Mouse (Mus musculus) hindbrain, embryonic 10.5 days (tissue): Measurements from ENCODE around the gene Hnrnpab. TPM values are rescaled to one million over a fixed set of nuclear protein-coding genes. Genes with fewer than 3 reads are reported as not detected.
A peak's percentile ranks its signal among the peaks of the same experiment; 100 is the strongest.

Experiments used
- DNase-seq: peaks from one replicate; pipeline ENCODE4 v3.0.0-alpha.2; 2017; ENCODE audit warnings: low spot score
- H3K27ac ChIP-seq: fragments of 300-500 bp; sonication (generic); 2 replicates; pipeline ENCODE4 v1.5.1; 2016; ENCODE audit warnings: mild to moderate bottlenecking, moderate library complexity
- H3K27me3 ChIP-seq: fragments of 300-500 bp; sonication (generic); 2 replicates; pipeline ENCODE4 v1.6.1; 2016; ENCODE audit warnings: mild to moderate bottlenecking; ENCODE audit not compliant: poor library complexity, insufficient read depth, severe bottlenecking
- H3K36me3 ChIP-seq: fragments of 300-500 bp; sonication (generic); 2 replicates; pipeline ENCODE4 v1.6.1; 2016; ENCODE audit warnings: mild to moderate bottlenecking, moderate library complexity
- H3K4me1 ChIP-seq: fragments of 300-500 bp; sonication (generic); replicated peaks from 2 replicates; pipeline ENCODE4 v1.6.1; 2016; ENCODE audit warnings: mild to moderate bottlenecking
- H3K4me3 ChIP-seq: fragments of 300-500 bp; sonication (generic); 2 replicates; pipeline ENCODE4 v1.5.1; 2016; ENCODE audit warnings: mild to moderate bottlenecking, moderate library complexity
- H3K9me3 ChIP-seq: fragments of 300-500 bp; sonication (generic); 2 replicates; pipeline ENCODE4 v1.6.1; 2016; ENCODE audit warnings: mild to moderate bottlenecking, moderate library complexity
- WGBS: fragments of 180-500 bp; shearing (Covaris S2); methylation state at CpG from one replicate; pipeline ENCODE4 v1.1.7; 2016; 5-methylcytosine and 5-hydroxymethylcytosine counted together
- polyA plus RNA-seq: library from polyadenylated mRNA; unstranded; fragments of >200 nt; fragmentation: Nextera tagmentation; extraction: Ambion mirVana; gene quantifications from 2 replicates; pipeline ENCODE4 v1.2.1, GENCODE M21; 2016

Hnrnpab gene
- polyA plus RNA-seq, 1 experiment from 2014 or later, result 607 TPM

DNA sequence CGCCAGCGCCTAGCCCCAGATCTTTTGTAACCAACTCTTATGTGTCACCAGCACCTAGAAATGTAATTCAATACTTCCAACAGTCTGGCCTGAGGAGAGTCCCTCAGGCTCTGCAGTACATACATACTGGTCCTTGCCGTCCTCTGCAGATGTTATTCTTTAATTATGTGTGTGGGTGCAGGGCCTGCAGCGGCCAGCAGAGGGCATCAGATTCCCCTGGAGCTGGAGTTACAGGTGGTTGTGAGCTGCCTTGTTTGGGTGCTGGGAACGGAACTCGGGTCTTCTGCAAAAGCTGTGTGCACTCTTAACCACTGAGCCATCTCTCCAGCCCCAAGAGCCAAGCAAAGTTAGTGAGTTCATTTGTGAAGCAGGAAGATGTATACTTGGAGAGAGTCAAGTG is 40.7 kb downstream of the Hnrnpab start:
- Histone ChIP-seq H3K27me3 (no peaks in the 10 kb centered on the region), H3K27ac (no peak overlapping the region), H3K4me3 (no peak overlapping the region), H3K4me1 (peaks cover 10% of the 10 kb centered on the region; the same call in 1 of the 2 replicates), H3K9me3 (peaks cover 5% of the 10 kb centered on the region), H3K36me3 (0 out of 2 replicates have a peak, but pooled peaks cover 4% of the 10 kb centered on the region)
- 90% methylated on average over 6 of the region's 6 CpGs for WGBS
- DNase-seq, result no peak

GRCm38 (mm10) chr11:51565062-51565461 is 41.6 kb downstream of the Hnrnpab start:
- H3K9me3 ChIP-seq, result peaks cover 5% of the 10 kb centered on the region
- no peak overlapping the region for H3K27ac ChIP-seq
- H3K27me3 ChIP-seq, result no peaks in the 10 kb centered on the region
- peaks cover 9% of the 10 kb centered on the region; the same call in 1 of the 2 replicates for H3K4me1 ChIP-seq
- H3K36me3 ChIP-seq, result 0 out of 2 replicates have a peak, but pooled peaks cover 4% of the 10 kb centered on the region
- no peak for DNase-seq
- 43% methylated on average over 3 of the region's 3 CpGs for WGBS
- H3K4me3 ChIP-seq, result no peak overlapping the region

DNA sequence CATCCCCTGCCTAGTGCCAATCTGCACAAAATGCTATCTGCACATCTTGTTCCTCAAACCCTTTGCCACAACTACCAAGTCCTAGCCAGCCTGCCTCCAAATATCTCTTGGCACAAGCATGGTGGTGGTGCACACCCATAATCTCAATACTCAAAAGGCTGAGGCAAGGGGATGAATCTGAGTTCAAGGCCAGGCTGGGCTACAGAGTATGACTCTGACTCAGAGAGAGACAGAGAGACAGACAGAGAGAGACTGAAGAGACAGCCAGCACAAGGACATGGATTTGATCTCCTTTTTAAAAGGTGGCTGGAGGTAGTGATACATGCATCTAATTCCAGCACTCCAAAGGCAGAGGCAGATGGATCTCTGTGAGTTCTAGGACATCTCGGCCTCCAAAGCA is 43.4 kb downstream of the Hnrnpab start:
- 79% methylated on average over 1 of the region's 1 CpGs for WGBS

GRCm38 (mm10) chr11:51555066-51555465 is 51.6 kb downstream of the Hnrnpab start:
- no peak for DNase-seq
- Histone ChIP-seq H3K27me3 (no peaks in the 10 kb centered on the region), H3K9me3 (no peaks in the 10 kb centered on the region), H3K36me3 (no peaks in the 10 kb centered on the region), H3K4me3 (no peak overlapping the region), H3K27ac (no peak overlapping the region), H3K4me1 (peaks cover 17% of the 10 kb centered on the region; the same call in 1 of the 2 replicates)
- 71% methylated on average over 2 of the region's 2 CpGs for WGBS

More for the DNA sequence above, 43.4 kb downstream of the Hnrnpab start:
- H3K27me3 ChIP-seq, result no peaks in the 10 kb centered on the region
- no peak overlapping the region for H3K27ac ChIP-seq
- peaks cover 9% of the 10 kb centered on the region; the same call in 1 of the 2 replicates for H3K4me1 ChIP-seq
- peaks cover 5% of the 10 kb centered on the region for H3K9me3 ChIP-seq
- no peak for DNase-seq
- 0 out of 2 replicates have a peak, but pooled peaks cover 4% of the 10 kb centered on the region for H3K36me3 ChIP-seq
- H3K4me3 ChIP-seq, result no peak overlapping the region

DNA sequence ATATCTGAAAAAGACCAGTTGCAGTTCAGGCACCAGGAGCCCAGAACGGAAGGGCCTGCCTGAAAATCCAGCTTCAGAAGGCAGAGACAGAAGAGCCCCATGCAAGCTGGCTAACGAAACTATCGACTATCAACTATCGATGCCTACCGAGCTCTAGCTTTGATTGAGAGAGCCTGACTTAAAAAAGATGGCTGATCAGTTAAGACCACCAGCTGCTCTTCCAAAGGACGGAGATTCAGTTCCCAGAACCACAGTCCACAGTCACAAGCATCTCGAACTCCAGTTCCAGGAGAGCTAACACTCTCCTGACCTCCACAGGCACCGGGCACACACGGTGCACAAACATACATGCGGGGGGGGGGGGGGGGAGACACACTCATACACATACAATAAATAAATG is 52.1 kb downstream of the Hnrnpab start:
- DNase-seq, result no peak
- no peak overlapping the region for H3K27ac ChIP-seq
- H3K27me3 ChIP-seq, result no peaks in the 10 kb centered on the region
- WGBS, result 79% methylated on average over 10 of the region's 10 CpGs
- no peak overlapping the region for H3K4me3 ChIP-seq
- H3K36me3 ChIP-seq, result no peaks in the 10 kb centered on the region
- no peaks in the 10 kb centered on the region for H3K9me3 ChIP-seq
- H3K4me1 ChIP-seq, result peaks cover 17% of the 10 kb centered on the region; the same call in 1 of the 2 replicates

- Histone ChIP-seq H3K4me1 (peaks cover 25% of the 10 kb centered on the region; the same call in 1 of the 2 replicates), H3K36me3 (no peaks in the 10 kb centered on the region), H3K4me3 (no peak overlapping the region), H3K27me3 (no peaks in the 10 kb centered on the region), H3K27ac (no peak overlapping the region), H3K9me3 (no peaks in the 10 kb centered on the region)
- peak; percentile 32 for DNase-seq
- 68% methylated on average over 3 of the region's 3 CpGs for WGBS
Measured at GRCm38 (mm10) chr11:51552091-51552490, 54.6 kb downstream of the Hnrnpab start.

DNA sequence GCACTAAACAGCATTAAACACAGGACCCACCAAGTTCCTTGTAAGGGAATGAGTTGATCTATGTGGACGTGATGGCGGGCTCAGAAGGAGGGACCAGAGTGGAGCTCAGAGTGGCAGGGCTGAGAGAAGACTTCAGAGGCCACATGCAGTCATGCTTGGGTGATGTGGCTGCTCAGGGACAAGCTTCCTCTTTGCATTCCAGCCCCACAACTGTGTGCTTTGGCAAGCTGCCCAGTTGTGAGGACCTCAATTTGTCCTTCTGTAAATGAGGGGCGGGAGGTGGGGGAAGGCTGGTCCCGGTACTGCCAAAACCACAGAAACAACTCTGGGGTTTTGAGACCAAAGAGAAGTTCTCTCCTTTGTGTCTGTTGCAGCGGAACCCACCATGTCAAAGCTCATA is 55.4 kb downstream of the Hnrnpab start:
- H3K36me3 ChIP-seq, result no peaks in the 10 kb centered on the region
- H3K27me3 ChIP-seq, result no peaks in the 10 kb centered on the region
- no peaks in the 10 kb centered on the region for H3K9me3 ChIP-seq
- peaks cover 25% of the 10 kb centered on the region; the same call in 1 of the 2 replicates for H3K4me1 ChIP-seq
- H3K4me3 ChIP-seq, result no peak overlapping the region
- 85% methylated on average over 5 of the region's 5 CpGs for WGBS
- no peak for DNase-seq
- H3K27ac ChIP-seq, result no peak overlapping the region

Other genes with a start within 250 kb of the Hnrnpab start
- 13.5 and 14.6 TPM in 2 replicates for gene Phykpl, start 22.1 kb downstream of the Hnrnpab start, polyA plus RNA-seq
- gene Nhp2, start 12.9 kb upstream of the Hnrnpab start, polyA plus RNA-seq, result 209 and 250 TPM in 2 replicates
- gene Rmnd5b, start 29.0 kb upstream of the Hnrnpab start, polyA plus RNA-seq, result 38.9 and 45.6 TPM in 2 replicates
- 18.3 and 19.5 TPM in 2 replicates for gene N4bp3, start 44.0 kb upstream of the Hnrnpab start, polyA plus RNA-seq
- 0.82 and 1.3 TPM in 2 replicates for gene D930048N14Rik, start 44.1 kb upstream of the Hnrnpab start, polyA plus RNA-seq
- gene 0610009B22Rik, start 82.0 kb upstream of the Hnrnpab start, polyA plus RNA-seq, result 84.3 and 91.5 TPM in 2 replicates
- gene Sec24a, start 156.8 kb upstream of the Hnrnpab start, polyA plus RNA-seq, result 12.5 and 13.3 TPM in 2 replicates
- 117 and 135 TPM in 2 replicates for gene Sar1b, start 156.8 kb upstream of the Hnrnpab start, polyA plus RNA-seq